Mouse (Mus musculus): ENCODE data around the gene Mrm1.
"Not testable (repeated sequence)": the region's sequence is repeated elsewhere in the genome, so short reads cannot be mapped to it uniquely, and the experiment has no call there.

Gene Mrm1

DNA sequence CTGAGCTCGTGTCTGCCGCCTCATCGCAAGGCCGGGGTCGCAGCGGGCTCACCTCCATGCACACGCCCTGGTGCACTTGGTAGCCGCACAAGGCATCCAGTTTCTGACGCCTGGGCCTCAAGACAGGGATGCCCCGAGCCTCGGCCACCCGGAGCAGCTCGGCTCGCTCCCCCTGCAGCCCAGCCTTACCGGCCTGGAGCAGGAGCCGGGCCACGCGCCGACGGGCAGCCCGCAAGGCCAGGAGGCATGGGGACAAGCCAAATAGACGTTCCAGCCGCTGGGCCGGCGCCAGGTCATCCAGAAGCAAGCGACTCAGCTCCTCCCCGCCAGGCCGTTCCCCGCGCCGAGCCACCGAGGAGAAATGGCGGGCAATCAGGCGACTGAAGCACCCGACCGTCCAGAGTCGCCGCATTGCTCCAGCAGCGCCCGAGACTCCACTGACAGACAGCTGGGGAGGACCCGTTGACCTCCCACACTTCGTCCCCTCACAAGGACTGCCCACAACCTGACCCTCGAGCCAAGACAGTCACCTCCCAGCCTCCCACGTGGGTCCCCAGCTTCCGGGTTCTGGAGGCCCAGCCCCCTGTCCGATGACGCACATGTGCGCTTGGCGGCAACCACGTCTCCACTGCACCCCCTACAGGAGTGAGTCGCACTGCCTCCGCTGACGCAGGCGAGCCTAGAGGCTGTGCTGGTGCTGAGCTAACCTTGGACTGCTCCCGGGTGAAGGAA, at the start of gene Mrm1:
Gene Mrm1 (minus strand): TSS at position 555 of the 732 bp plus-strand sequence.
- peak; percentile 92 to 94 for DNase-seq (ENCODE audit: low spot score in 2 of 2)

- no peak for DNase-seq (ENCODE audit: low spot score in 2 of 2)
Measured at GRCm38 (mm10) chr11:84868786-84869259, 49.5 kb upstream of the Mrm1 start.

GRCm38 (mm10) chr11:84867586-84867985, 48.3 kb upstream of the Mrm1 start:
- DNase-seq (ENCODE audit: low spot score in 2 of 2), result no peak

- no peak for DNase-seq (ENCODE audit: low spot score in 2 of 2)
Measured at GRCm38 (mm10) chr11:84865268-84865667, 46.0 kb upstream of the Mrm1 start.

GRCm38 (mm10) chr11:84855285-84855684, 36.0 kb upstream of the Mrm1 start:
- DNase-seq (ENCODE audit: low spot score in 2 of 2), result no peak

DNA sequence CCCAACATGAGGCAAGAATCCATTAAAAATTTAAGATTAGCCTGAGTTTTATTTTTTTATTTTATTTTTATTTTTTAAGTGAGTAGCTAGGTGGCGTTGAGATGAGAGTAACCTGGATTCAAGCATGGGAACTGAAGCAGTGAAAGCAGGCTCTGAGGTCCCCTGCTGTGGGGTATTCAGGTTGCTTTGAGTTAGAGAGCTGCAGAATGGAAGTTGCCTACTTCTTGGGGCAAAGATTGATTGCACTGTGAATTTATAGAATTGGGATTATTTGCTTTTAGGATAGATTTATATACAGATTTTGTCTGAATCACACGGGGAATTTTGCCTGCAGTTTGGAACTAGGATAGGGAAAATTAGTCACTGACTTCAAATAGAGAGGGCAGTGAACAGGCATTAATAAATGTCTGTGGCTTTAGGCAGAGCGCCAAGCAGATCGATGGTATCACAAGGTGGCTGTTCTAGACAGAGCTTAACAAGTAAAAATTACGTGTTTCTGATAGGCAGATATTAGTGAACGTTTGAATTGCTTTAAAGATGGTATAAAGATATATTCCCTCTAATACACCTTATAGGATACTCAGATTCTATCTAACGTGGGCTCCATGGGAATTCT, 28.3 kb upstream of the Mrm1 start:
- DNase-seq (ENCODE audit: low spot score in 2 of 2), result no peak

GRCm38 (mm10) chr11:84846741-84847474, 27.6 kb upstream of the Mrm1 start:
- no peak for DNase-seq (ENCODE audit: low spot score in 2 of 2)

DNA sequence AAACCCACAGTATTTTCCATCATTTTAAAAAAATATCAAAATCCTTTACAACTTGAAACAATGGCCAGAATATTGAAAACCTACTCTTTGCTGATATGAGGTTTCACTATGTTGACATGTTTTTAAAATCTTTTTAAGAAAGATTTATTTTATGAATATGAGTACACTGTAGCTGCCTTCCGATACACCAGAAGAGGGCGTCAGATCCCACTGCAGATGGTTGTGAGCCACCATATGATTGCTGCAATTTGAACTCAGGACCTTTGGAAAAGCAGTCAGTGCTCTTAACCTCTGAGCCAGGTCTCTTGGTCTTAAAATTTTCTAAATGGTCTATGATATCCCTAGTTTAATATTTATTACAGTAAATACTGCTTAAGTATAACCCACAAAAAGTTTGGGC, 20.0 kb upstream of the Mrm1 start:
- no peak for DNase-seq (ENCODE audit: low spot score in 2 of 2)

GRCm38 (mm10) chr11:84829495-84829894, 10.2 kb upstream of the Mrm1 start:
- not testable (repeated sequence) for DNase-seq (ENCODE audit: low spot score in 2 of 2)

GRCm38 (mm10) chr11:84828516-84829399, 9.4 kb upstream of the Mrm1 start, which contains the start of gene Dhrs11:
Gene Dhrs11, minus strand, starts transcription at chr11:84828994.
- peak; percentile 86 to 88 for DNase-seq (ENCODE audit: low spot score in 2 of 2)

DNA sequence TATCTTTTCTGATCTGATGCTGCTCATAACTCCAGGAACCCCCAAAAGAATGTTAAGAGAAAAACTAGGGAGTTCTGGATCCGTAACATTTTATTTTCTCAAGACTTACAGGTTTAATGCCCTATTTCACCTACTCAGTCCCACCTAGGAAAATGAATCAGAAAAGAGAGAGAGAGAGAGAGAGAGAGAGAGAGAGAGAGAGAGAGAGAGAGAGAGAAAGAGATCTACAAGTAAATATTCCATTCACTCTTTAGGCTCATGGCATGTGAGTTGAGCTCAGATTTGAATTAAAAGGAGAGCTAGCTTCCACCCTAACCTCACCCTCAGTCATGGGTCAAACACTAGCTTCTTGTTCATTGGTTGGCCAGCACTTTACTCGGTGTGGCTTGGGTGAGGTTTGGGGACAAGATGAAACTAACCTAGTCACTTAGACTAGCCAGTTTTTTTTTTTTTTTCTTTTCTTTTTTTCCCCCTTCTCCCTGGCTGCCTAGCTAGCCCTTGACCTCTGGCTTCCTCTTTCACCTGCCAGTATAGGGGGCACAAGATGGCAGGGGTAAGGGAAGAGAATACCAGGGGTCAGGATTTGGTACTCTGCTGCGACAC, 8.7 kb upstream of the Mrm1 start:
- no peak for DNase-seq (ENCODE audit: low spot score in 2 of 2)

GRCm38 (mm10) chr11:84827492-84827891, 8.2 kb upstream of the Mrm1 start:
- DNase-seq (ENCODE audit: low spot score in 2 of 2), result no peak

DNA sequence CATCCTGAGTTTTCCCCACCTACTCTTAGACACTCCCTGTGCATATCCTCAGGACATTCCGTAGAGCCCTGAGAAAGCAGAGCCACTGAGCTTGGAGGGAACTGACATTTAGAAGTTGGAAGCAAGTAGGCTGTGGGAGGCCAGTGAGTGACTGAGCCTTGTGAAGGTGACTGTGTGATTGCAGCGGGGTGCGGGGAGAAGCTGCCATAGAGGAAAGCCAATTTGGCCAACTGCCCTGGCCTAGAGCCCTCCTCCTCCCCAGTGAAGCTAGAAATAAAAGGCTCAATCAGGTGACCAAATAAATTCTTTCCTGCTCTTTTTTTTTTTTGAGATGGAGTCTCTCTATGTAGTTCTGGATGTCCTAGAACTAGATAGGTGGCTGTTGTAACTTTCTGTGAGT, 6.9 kb upstream of the Mrm1 start:
- peak; percentile 62 to 69 for DNase-seq (ENCODE audit: low spot score in 2 of 2)

DNA sequence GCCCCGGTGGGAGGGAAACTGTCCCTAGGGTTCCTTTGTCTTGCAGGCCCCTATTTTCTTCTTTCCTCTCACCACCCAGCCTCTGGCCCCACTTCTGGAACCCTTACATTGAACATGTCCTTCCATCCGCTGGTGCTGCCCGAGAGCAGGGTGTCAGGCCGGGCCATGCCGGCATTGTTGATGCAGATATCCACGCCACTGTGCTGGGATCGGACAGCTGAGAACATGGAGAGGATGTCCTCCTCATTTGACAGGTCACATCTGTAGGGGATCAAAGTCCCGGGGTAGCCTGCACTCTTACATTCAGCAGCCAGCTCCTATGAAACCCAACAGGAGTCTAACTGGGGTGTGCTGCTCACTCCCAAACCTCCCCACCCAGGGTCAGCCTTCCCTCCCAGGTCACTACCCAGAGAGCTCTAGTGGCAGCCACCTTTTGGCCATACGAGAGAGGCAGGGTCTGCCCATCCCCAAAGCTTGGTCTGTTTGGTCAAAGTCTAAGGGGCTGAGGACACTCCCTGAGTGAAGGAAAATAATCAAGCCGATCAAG, 6.0 kb upstream of the Mrm1 start:
- no peak for DNase-seq (ENCODE audit: low spot score in 2 of 2)

GRCm38 (mm10) chr11:84823484-84823897, 4.2 kb upstream of the Mrm1 start:
- DNase-seq (ENCODE audit: low spot score in 2 of 2), result no peak

DNA sequence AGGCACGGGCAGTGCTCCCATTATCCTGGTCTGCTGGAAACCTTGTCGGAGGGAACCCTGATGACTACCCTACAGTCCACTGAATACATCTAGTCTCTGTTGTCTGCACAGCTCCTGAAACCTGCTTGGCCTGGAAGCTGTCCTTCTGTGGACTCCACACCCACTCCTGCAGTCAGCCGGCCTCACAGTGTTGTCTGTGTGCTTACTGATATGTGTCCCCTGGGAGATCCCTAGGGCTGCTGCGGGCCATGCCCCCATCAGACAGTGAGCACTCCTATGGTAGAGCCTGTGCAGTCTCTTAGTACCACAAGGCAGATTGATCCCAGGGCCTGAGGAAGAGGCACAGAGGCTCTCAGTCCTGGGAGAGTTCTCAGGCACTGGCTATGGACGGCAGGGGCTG, 3.2 kb upstream of the Mrm1 start:
- DNase-seq (ENCODE audit: low spot score in 2 of 2), result no peak

DNA sequence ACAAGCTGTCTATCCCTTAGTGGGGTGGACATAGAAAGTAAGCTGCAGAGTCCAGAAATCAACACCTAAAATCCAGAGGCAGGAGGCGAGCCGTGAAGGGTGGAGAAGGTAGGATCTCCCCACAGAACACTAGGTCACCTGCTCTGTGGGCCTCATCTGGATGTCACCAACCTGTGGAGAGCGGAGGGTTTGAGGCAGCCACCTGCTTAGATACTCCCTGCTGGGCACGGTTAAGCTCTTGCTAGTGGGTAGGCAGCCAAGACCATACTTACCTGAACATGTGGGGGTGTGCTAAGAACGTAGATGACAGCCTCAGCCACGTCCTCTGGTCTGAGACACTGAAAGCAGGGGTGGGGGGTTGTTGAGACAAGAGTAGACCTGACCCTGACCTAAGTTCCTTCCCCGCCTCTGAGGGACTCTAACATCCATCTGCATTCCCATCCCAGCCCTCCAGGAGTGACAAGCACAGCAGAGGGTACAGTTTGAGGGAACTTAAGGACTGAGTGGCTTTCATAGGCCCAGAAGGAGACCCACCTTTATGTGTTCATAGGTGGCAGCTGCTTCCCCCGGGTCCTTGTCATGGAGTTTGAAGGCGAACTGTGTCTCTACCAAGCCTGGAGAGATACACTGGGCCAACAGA, 1.9 kb upstream of the Mrm1 start:
- no peak for DNase-seq (ENCODE audit: low spot score in 2 of 2)

DNA sequence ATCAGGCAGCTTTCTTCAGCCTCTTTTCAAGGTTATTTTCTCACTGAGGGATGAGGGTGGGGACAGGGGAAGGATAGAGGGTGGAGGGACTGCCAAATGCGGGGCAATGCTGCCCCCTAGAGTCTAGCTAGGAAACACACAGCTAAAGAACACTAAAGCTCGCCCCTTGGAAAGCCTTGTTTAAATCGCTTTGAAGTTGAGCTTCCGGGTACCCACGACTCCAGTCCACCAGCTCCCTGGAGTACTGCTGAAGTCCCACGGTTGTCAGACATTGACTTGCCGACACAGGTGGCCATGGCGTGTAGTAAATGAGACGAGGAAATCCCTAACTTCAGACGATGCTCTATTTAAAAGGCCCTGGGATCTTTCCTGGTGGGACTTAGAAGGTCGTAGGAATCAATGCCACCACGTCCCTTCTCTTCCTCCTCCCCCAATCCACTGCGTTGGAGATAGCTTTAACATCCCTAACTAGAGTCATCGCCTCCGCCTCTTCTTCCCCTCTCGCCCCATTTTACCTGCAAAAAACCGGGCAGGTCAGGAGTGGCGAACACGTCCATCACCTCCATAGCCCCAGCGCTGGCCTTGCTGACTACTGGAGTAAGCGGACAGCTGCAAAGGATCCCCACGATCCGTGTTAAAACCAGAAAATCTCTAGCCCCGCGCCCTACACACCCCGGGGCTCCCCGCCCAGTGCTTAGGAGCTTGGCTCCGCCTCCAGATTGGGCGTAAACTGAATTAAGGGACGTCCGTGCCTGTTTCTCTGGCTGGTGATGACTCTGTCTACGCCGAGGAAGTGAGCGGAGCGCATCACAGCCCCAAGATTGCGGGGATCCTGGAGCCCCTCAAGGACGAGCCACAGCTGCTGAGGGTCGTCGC, 992 bp downstream of the Mrm1 start:
- peak; percentile 78 for DNase-seq (ENCODE audit: low spot score in 2 of 2)

- no peak for DNase-seq (ENCODE audit: low spot score in 2 of 2)
Measured at GRCm38 (mm10) chr11:84817362-84817761, 2.0 kb downstream of the Mrm1 start.
